Mouse (Mus musculus) ovary, adult 2 months (tissue): ENCODE results near the gene Fhad1. TPM values are rescaled to one million over a fixed set of nuclear protein-coding genes. Genes with fewer than 3 reads are reported as not detected.

Experiments used
- polyA plus RNA-seq: library from polyadenylated mRNA; depleted of rRNA; stranded (reverse); fragments of >200 nt; gene quantifications from 2 replicates; pipeline ENCODE4 v1.2.3, GENCODE M21; 2012; rRNA removed

Fhad1 gene
- polyA plus RNA-seq: 2.4 and 2.7 TPM in 2 replicates

DNA sequence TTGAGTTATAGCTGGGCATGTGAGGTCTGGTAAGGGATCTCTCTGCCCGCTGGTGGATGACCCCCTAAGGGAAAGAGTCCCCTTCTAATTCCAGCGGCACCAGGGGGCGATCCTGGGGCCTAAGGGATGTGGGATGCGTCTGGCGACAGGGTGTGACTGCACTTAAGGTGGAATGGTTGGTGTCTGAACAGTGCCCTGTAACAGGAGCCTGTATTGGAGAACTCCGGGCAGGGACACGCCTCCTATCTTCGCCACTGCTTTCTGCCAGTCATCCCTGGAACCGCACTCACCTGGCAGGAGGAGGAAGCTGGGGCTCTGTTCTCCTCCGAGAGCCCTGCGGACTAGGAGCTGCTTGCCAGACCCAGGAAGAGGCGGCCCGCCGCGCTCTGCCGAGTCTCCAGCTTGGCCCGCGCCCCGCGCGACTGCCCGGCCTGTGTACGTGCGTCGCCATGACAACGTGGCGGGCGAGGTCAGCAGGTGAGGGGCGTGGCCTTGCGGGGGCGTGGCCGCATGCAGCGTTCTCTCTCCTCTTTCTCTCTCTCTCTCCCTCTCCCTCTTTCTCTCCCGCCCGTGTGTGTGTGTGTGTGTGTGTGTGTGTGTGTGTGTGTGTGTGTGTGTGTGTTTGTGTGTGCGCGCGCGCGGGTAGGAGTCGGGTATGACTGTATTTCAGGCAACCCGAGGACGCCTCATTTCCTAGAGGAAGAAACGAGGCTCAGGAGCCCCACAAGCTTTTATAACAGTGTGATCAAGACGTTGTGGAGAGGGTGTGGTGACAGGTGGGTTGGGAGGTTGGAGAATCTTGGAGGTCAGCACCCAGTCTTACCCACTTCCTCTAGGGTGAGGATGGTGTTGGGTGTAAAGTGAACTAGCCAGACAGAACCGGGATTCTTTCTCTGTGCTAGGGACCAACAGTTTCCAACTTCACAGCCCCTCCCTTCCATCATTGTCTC, at the start of gene Fhad1:
TSS of gene Fhad1 (minus strand) at position 424 of the 950 bp plus-strand sequence.

GRCm38 (mm10) chr4:141874601-141875460, 140.1 kb downstream of the Fhad1 start, which contains the start of gene Efhd2:
Gene Efhd2 (minus strand): TSS chr4:141874920.

DNA sequence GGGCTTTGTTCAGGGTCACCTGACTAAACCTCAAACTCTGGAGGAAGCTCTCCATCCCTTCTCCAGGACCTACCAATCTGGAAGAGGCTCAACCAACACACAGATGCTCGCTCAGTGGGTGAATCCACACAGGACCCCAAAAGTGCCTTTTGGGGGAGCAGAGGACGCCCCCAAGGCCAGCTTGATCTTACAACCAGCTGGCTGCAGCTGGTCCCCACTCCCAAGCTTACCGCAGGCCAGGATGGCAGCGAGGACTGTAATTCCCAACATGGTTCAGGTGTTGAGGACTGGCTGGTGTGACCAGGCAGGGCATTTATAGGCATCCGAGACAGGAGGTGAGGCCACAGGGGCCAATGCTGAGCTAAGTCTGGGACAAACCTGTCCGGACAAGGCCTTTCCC, 168.9 kb downstream of the Fhad1 start, which contains the start of gene Ctrc:
TSS of gene Ctrc (minus strand) at position 361 of the 400 bp plus-strand sequence.

Other genes starting within 250 kb of the Fhad1 start
- gene Dnajc16, start 224.2 kb downstream of the Fhad1 start, polyA plus RNA-seq: 14.0 and 14.9 TPM in 2 replicates
- gene Casp9, start 221.5 kb downstream of the Fhad1 start, polyA plus RNA-seq: 31.5 and 38.1 TPM in 2 replicates
- gene Cela2a, start 188.9 kb downstream of the Fhad1 start, polyA plus RNA-seq: 6.7 and 13.2 TPM in 2 replicates
- gene Ctrc, start 168.7 kb downstream of the Fhad1 start, polyA plus RNA-seq: 0.29 and 0.70 TPM in 2 replicates
- gene Efhd2, start 140.2 kb downstream of the Fhad1 start, polyA plus RNA-seq: 83.2 and 92.9 TPM in 2 replicates
- gene Tmem51, start 69.2 kb upstream of the Fhad1 start, polyA plus RNA-seq: 20.9 and 21.7 TPM in 2 replicates
- 47.4 and 50.9 TPM in 2 replicates for gene Kazn, start 224.3 kb upstream of the Fhad1 start, polyA plus RNA-seq